Mouse (Mus musculus): ENCODE measurements around the gene 1700016D06Rik.

The 1700016D06Rik gene

GRCm38 (mm10) chr8:11635012-11635577 lies 65.8 kb downstream of the 1700016D06Rik start:
- DNase-seq (ENCODE audit: low spot score): peak; percentile 90

GRCm38 (mm10) chr8:11634331-11635011 lies 66.4 kb downstream of the 1700016D06Rik start:
- no peak for DNase-seq (ENCODE audit: low spot score)

- no peak for DNase-seq (ENCODE audit: low spot score)
These were observed 67.4 kb downstream of the 1700016D06Rik start for GRCm38 (mm10) chr8:11633414-11633813.

- DNase-seq (ENCODE audit: low spot score): peak; percentile 54
These were observed 68.5 kb downstream of the 1700016D06Rik start for GRCm38 (mm10) chr8:11632406-11632805.

GRCm38 (mm10) chr8:11629206-11629605 lies 71.7 kb downstream of the 1700016D06Rik start:
- DNase-seq (ENCODE audit: low spot score): no peak

GRCm38 (mm10) chr8:11628506-11629132 lies 72.2 kb downstream of the 1700016D06Rik start:
- peak; percentile 69 for DNase-seq (ENCODE audit: low spot score)

- no peak for DNase-seq (ENCODE audit: low spot score)
These were observed 73.1 kb downstream of the 1700016D06Rik start for GRCm38 (mm10) chr8:11627717-11628116.

GRCm38 (mm10) chr8:11625084-11625483 lies 75.8 kb downstream of the 1700016D06Rik start:
- no peak for DNase-seq (ENCODE audit: low spot score)

GRCm38 (mm10) chr8:11619091-11619490 lies 81.8 kb downstream of the 1700016D06Rik start:
- no peak for DNase-seq (ENCODE audit: low spot score)

- no peak for DNase-seq (ENCODE audit: low spot score)
These were observed 82.8 kb downstream of the 1700016D06Rik start for GRCm38 (mm10) chr8:11618063-11618462.

GRCm38 (mm10) chr8:11616294-11616693 lies 84.6 kb downstream of the 1700016D06Rik start:
- no peak for DNase-seq (ENCODE audit: low spot score)

GRCm38 (mm10) chr8:11614126-11614835 lies 86.6 kb downstream of the 1700016D06Rik start:
- DNase-seq (ENCODE audit: low spot score): no peak

- no peak for DNase-seq (ENCODE audit: low spot score)
These were observed 92.0 kb downstream of the 1700016D06Rik start for GRCm38 (mm10) chr8:11608848-11609247.

All from testis, postnatal 14 days (tissue).